ENCODE assay signal across 11 mouse cellular contexts in genomic region chr12:56458665-56459507, GRCm38 (mm10).
DNase-seq lines count a peak whose midpoint lies in the region; ATAC-seq and TF ChIP-seq lines count a peak whose summit lies in the region.
"Had no signal": no experiment of that assay in that cellular context is flagged by ENCODE, and none has a peak within 500 bp of the region (broad histone marks: within the 10 kb centered on the region; RNA-seq: fewer than 3 reads in every experiment).

No protein-coding gene starts in this region.

- peak overlapping the region; percentile 18; the same call in 1 of the 2 replicates for H3K4me2 ChIP-seq in intestine, embryonic 14.5 days (ENCODE audit: low read length)
- H3K4me2 ChIP-seq in intestine, postnatal 0 days (replicated peaks; ENCODE audit: low read depth): no peak overlapping the region
- H3K4me2 ChIP-seq in embryonic facial prominence, embryonic 13.5 days: peak overlapping the region; percentile 23
- H3K4me2 ChIP-seq in hindbrain, embryonic 16.5 days (ENCODE audit: low read length): peak overlapping the region; percentile 26; the same call in 1 of the 2 replicates
- peak overlapping the region; percentile 16; the same call in 1 of the 2 replicates for H3K4me2 ChIP-seq in neural tube, embryonic 12.5 days (replicated peaks)

- H3K4me1 ChIP-seq in intestine, embryonic 14.5 days (replicated peaks; ENCODE audit: control insufficient read depth, insufficient read depth, low read length): no peaks in the 10 kb centered on the region
- H3K4me1 ChIP-seq in intestine, postnatal 0 days (replicated peaks; ENCODE audit: control insufficient read depth, insufficient read depth, low read length): no peaks in the 10 kb centered on the region
- H3K4me1 ChIP-seq in embryonic facial prominence, embryonic 13.5 days: no peaks in the 10 kb centered on the region; the same call in 1 of the 2 replicates
- no peaks in the 10 kb centered on the region; the same call in 1 of the 2 replicates for H3K4me1 ChIP-seq in hindbrain, embryonic 16.5 days (ENCODE audit: control insufficient read depth, insufficient read depth, low read depth, low read length)
- H3K4me1 ChIP-seq in neural tube, embryonic 12.5 days: 0 out of 2 replicates have a peak, but pooled peaks cover 2% of the 10 kb centered on the region

- no peaks in the 10 kb centered on the region for H3K9me3 ChIP-seq in intestine, embryonic 14.5 days (ENCODE audit: control insufficient read depth, low read length)
- no peaks in the 10 kb centered on the region for H3K9me3 ChIP-seq in intestine, postnatal 0 days (ENCODE audit: control insufficient read depth)
- no peaks in the 10 kb centered on the region for H3K9me3 ChIP-seq in embryonic facial prominence, embryonic 13.5 days
- H3K9me3 ChIP-seq in hindbrain, embryonic 16.5 days (ENCODE audit: control insufficient read depth, low read length): no peaks in the 10 kb centered on the region
- H3K9me3 ChIP-seq in neural tube, embryonic 12.5 days: no peaks in the 10 kb centered on the region

- intact Hi-C loops in left cerebral cortex, adult 2 months (cut with DNase I): loop anchor here (5.0 kb wide), 1 partner anchor 233 kb away; the partner anchor contains the start of gene Pax9

- no peaks in the 10 kb centered on the region for H3K36me3 ChIP-seq in intestine, embryonic 14.5 days (ENCODE audit: control insufficient read depth, insufficient read depth, low read length)
- H3K36me3 ChIP-seq in intestine, postnatal 0 days (ENCODE audit: control insufficient read depth, insufficient read depth): no peaks in the 10 kb centered on the region
- no peaks in the 10 kb centered on the region for H3K36me3 ChIP-seq in embryonic facial prominence, embryonic 13.5 days
- H3K36me3 ChIP-seq in hindbrain, embryonic 16.5 days (ENCODE audit: control insufficient read depth, insufficient read depth, low read length): no peaks in the 10 kb centered on the region
- no peaks in the 10 kb centered on the region for H3K36me3 ChIP-seq in neural tube, embryonic 12.5 days

- H3K27me3 ChIP-seq in intestine, embryonic 14.5 days (replicated peaks; ENCODE audit: control insufficient read depth, insufficient read depth, low read length): peaks cover 19% of the 10 kb centered on the region
- no peaks in the 10 kb centered on the region for H3K27me3 ChIP-seq in intestine, postnatal 0 days (replicated peaks; ENCODE audit: control insufficient read depth, insufficient read depth, low read length)
- peaks cover 32% of the 10 kb centered on the region for H3K27me3 ChIP-seq in embryonic facial prominence, embryonic 13.5 days
- H3K27me3 ChIP-seq in hindbrain, embryonic 16.5 days (replicated peaks; ENCODE audit: control insufficient read depth, insufficient read depth, low read length): peaks cover 75% of the 10 kb centered on the region
- peaks cover 88% of the 10 kb centered on the region for H3K27me3 ChIP-seq in neural tube, embryonic 12.5 days (replicated peaks)

- no peak for TF ChIP-seq CTCF in intestine, postnatal 0 days (IDR thresholded peaks at IDR 0.05; ENCODE audit: low read depth)
- TF ChIP-seq CTCF in left cerebral cortex, adult 2 months (IDR thresholded peaks at IDR 0.05): no peak

- no peak for DNase-seq in intestine, embryonic 14.5 days (ENCODE audit: low spot score)
- no peak for DNase-seq in left cerebral cortex, adult 2 months (ENCODE audit: extremely low spot score in 1 of 2, low spot score in 2 of 2)
- DNase-seq in cerebellum, adult 11-12 months: no peak
- DNase-seq: layer of hippocampus, postnatal 36 days; thymus, postnatal 14 days had no signal

- no peak overlapping the region for H3K4me3 ChIP-seq in intestine, embryonic 14.5 days (ENCODE audit: low read depth, low read length)
- H3K4me3 ChIP-seq in intestine, postnatal 0 days (ENCODE audit: low read depth, low read length): no peak overlapping the region
- H3K4me3 ChIP-seq in embryonic facial prominence, embryonic 13.5 days: no peak overlapping the region; the same call in 1 of the 2 replicates
- H3K4me3 ChIP-seq in hindbrain, embryonic 16.5 days (ENCODE audit: low read length): no peak overlapping the region
- no peak overlapping the region for H3K4me3 ChIP-seq in neural tube, embryonic 12.5 days
- no peak overlapping the region for H3K4me3 ChIP-seq in left cerebral cortex, adult 2 months

- H3K27ac ChIP-seq in intestine, embryonic 14.5 days (ENCODE audit: low read depth): no peak overlapping the region
- no peak overlapping the region for H3K27ac ChIP-seq in intestine, postnatal 0 days (ENCODE audit: low read depth, low read length)
- H3K27ac ChIP-seq in embryonic facial prominence, embryonic 13.5 days: no peak overlapping the region
- no peak overlapping the region for H3K27ac ChIP-seq in hindbrain, embryonic 16.5 days (ENCODE audit: low read depth, low read length)
- H3K27ac ChIP-seq in neural tube, embryonic 12.5 days: no peak overlapping the region
- H3K27ac ChIP-seq in left cerebral cortex, adult 2 months: no peak overlapping the region

- no peak overlapping the region for H3K9ac ChIP-seq in intestine, embryonic 14.5 days (ENCODE audit: low read length)
- H3K9ac ChIP-seq in intestine, postnatal 0 days (ENCODE audit: low read depth, low read length): no peak overlapping the region
- no peak overlapping the region for H3K9ac ChIP-seq in embryonic facial prominence, embryonic 13.5 days
- no peak overlapping the region for H3K9ac ChIP-seq in hindbrain, embryonic 16.5 days (ENCODE audit: low read depth, low read length)
- no peak overlapping the region for H3K9ac ChIP-seq in neural tube, embryonic 12.5 days

- ATAC-seq in intestine, embryonic 14.5 days (replicated peaks; ENCODE audit: low FRiP score, low TSS enrichment, low read depth): no peak
- no peak for ATAC-seq in intestine, postnatal 0 days
- ATAC-seq in embryonic facial prominence, embryonic 13.5 days (ENCODE audit: insufficient number of reproducible peaks, insufficient read depth, low FRiP score, low TSS enrichment, low read depth): no peak
- ATAC-seq in hindbrain, embryonic 16.5 days: peak; percentile 81
- peak; percentile 81 for ATAC-seq in neural tube, embryonic 12.5 days (ENCODE audit: low FRiP score, low read depth)
- ATAC-seq in activated CD4-positive, CD25-positive, alpha-beta regulatory T cell, adult 4 months: no peak
- ATAC-seq: lung, postnatal 0 days had no signal

- 15% methylated on average over 16 of the region's 16 CpGs for WGBS in intestine, embryonic 14.5 days
- 13% methylated on average over 16 of the region's 16 CpGs for WGBS in intestine, postnatal 0 days
- WGBS in embryonic facial prominence, embryonic 13.5 days: 8% methylated on average over 16 of the region's 16 CpGs
- 4% methylated on average over 16 of the region's 16 CpGs for WGBS in hindbrain, embryonic 16.5 days
- WGBS in neural tube, embryonic 12.5 days: 5% methylated on average over 16 of the region's 16 CpGs

Comparison
In these comparisons a context has a peak if more than half of its experiments do, and no peak if none do; other contexts are left out.
1. ATAC-seq: peak in hindbrain, embryonic 16.5 days (single experiment) and neural tube, embryonic 12.5 days (single experiment); none in intestine, embryonic 14.5 days (single experiment), intestine, postnatal 0 days (single experiment), embryonic facial prominence, embryonic 13.5 days (single experiment) and activated CD4-positive, CD25-positive, alpha-beta regulatory T cell, adult 4 months (single experiment).